Mouse (Mus musculus): ENCODE measurements around the gene Odf3l2.

DNA sequence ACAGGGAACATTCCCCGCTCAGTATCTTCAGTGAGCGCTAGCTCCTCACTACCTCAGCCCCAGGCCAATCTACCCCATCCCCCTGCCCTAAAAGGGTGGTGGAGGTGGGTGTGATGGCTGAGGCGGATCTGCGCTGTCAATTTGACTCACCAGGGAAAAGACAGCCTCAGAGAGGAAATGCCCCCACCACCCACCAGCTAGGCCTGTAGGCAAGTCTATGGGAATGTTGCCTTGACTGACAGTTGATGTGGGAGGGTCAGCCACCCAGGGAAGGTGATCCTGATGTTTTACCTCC lies 47.7 kb downstream of the Odf3l2 start:
- TF ChIP-seq GATA1 (IDR thresholded peaks at IDR 0.05; ENCODE audit: borderline replicate concordance, low read length) (no peak), FLI1 (IDR thresholded peaks at IDR 0.05; ENCODE audit: low read length) (no peak)

All from megakaryocyte, embryonic 14.5 days (primary cell).